Mouse (Mus musculus) lung, postnatal 10 days (tissue): Measurements from ENCODE around the gene Arap2.
"Not testable (repeated sequence)": the region's sequence is repeated elsewhere in the genome, so short reads cannot be mapped to it uniquely, and the experiment has no call there.

Experiments used
- DNase-seq: peaks from one replicate; pipeline ENCODE4 v3.0.0; 2021

Gene Arap2

DNA sequence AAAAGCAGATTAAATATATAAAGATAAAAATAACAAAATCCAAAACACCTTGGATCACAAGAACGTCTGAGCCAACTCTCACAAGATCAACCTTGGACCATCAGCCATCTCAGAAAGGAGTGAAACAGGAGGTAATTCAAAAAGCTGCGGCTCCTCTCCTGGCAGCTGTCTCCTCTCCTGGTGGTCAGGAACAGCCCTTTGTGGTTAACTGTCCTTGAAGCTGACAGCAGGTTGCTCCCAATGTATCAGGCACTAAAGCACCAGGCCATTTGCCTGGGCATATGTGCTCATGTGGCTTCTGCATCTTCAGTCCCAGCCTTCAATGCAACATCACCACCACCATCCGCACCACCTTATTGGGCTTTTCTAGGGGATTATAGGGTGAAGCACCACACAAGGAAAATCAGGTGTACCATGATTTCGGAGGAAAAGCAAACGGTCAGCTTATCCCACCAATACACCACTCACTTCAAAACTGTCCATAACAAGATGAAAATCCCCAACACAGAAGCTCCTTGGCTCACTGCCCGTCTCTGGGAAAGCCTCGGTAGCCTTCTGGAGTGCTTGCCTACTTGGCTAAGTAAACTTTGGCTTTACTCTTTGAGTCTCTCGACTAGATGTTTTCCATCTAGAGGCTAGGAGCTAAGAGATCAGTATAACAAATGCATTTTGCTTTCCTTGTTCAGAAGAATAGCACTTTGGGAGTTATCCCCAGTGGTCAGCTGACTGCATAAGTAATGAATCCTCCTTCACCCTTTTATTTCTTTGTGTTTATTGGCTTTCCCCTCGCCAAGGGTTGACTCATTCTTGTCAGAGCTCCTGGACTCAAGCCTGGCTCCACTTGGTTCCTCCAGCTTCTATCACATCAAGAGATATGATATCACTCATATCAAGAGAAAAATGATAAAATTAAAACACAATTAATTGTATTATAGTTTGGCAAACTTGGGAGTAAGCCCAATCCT, 26.2 kb downstream of the Arap2 start:
- peak; percentile 18 for DNase-seq

DNA sequence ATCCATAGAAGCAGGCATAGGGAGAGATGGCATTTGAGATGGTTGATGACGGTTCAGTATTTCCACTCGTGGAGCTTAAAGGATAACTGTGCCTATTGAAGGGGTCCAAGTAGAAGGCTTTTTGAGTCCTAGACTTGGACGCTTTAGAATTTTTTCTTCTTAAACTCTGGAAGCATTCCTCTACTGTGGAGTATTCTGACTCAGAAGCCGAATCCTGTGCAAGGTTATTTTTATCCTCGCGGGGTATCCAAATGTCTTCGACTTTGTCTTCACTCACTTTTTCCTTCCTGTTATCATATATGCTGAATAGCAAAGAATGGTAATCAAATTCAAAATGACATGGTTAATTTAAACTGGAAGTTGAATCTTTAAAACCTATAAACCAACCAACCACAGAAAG, 35.4 kb downstream of the Arap2 start:
- DNase-seq = not testable (repeated sequence)

DNA sequence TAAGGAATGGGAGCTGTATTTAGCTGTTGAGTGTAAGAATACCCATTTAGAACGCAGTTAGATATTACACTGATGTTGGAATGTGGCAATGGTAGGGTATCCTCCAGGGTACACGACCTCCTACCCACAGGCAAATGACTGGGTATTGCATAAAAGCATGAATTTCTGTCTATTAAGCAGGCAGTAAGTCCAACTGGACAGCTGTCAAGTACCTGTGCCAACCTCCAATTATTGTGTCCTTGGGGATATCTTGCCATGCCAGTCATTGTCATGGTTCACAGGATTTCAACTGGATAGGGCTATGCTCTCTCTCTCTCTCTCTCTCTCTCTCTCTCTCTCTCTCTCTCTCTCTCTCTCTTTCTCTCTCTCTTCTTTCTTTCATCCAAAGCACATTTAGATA, 40.4 kb downstream of the Arap2 start:
- DNase-seq = no peak

- DNase-seq = no peak
These were observed 42.5 kb downstream of the Arap2 start for GRCm38 (mm10) chr5:62723261-62724105.

DNA sequence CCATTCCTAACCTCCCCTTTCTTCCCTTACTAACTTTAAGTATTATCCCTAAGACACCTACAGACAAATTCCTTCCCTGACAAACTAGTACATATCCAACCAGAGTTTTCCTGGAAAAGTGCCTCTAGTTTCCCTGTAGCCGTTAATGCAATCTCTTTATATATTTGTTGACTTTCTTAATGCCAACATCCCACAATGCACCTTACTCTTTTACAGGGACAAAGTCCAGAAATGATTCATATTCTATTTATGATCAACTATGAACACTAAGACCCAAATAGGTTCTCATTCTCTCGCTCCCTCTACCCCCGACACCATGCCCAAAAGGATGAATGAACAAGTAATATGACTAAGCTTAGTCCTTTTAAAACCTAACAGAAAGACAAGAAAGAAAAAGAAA, 49.5 kb downstream of the Arap2 start:
- DNase-seq = no peak

DNA sequence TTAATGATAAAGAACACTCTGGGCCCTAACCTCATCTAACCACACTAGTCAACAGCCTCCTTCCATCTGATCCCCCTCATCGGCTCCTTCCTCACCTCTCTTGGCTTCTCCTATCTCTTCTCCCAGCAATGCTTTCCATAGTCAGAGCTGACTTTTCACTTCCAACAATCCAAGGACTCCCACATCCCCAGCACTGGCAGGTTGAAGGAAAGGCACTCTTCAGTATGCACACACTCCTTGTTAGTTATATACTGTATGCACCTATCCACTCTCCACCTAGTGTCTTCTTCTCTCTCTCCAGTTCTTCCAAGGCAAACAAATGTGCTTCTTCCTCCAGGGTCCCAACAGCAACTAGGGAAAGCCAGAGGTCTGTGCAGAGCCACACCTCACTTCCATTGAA, 50.0 kb downstream of the Arap2 start:
- no peak for DNase-seq

GRCm38 (mm10) chr5:62715436-62715835, 50.5 kb downstream of the Arap2 start:
- DNase-seq = no peak

GRCm38 (mm10) chr5:62710955-62711354, 55.0 kb downstream of the Arap2 start:
- DNase-seq = no peak

DNA sequence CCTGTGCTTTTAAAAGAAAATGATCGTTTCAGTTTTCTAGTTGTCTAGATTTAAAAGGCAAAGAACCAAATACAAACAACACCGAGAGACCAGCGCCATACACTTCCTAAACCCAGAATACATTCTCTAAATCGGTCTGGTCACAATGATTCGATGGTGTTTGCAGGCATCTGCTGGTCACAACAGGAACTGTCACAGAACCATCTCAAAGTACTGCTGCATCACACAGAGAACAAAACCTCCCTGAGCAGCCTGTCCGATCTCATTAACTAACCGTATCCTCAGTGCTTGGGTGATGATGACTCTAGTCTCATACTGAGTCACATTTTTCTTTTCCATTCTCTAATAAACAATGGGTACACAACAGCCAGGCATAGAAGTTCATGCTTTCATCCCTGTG, 59.1 kb downstream of the Arap2 start:
- DNase-seq = peak; percentile 32

GRCm38 (mm10) chr5:62689965-62690364, 76.0 kb downstream of the Arap2 start:
- no peak for DNase-seq

DNA sequence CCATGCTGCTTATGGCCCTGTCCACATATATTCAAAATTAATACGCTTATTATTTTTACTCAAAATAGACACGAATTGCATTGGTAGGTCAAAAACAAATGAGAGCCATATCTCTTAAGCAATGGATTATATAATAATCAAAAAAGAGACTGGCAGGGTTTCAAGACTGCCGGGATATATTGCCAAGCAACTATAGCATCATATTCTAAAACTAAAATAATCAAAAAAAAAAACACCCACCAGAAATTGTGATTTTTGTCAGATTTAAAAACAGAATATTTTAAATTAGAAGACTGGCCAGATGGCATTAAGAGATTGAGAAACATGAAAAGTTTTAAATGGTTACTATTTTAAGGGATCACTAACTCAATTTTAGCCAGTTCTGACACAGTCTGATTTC, 82.2 kb downstream of the Arap2 start:
- no peak for DNase-seq

DNA sequence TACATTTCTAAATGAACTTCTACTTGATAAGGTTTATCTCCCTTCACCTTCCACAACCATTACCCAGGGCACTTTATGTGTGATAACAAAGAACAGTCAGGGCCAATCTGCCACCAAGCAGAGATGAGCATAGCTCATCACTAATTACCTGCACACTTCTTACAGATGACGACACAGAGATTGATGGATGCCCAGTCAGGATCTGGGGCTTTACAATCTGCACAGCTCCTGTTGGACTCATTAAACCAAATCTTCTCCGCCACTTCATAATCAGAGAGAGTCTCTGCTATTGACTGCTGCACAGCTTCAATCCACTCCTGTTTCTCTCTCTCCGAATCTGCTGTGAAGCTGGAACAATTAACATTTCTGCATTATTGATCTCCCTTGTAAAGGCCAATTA, 82.8 kb downstream of the Arap2 start:
- DNase-seq = no peak

- no peak for DNase-seq
These were observed 88.6 kb downstream of the Arap2 start for GRCm38 (mm10) chr5:62677390-62677789.

DNA sequence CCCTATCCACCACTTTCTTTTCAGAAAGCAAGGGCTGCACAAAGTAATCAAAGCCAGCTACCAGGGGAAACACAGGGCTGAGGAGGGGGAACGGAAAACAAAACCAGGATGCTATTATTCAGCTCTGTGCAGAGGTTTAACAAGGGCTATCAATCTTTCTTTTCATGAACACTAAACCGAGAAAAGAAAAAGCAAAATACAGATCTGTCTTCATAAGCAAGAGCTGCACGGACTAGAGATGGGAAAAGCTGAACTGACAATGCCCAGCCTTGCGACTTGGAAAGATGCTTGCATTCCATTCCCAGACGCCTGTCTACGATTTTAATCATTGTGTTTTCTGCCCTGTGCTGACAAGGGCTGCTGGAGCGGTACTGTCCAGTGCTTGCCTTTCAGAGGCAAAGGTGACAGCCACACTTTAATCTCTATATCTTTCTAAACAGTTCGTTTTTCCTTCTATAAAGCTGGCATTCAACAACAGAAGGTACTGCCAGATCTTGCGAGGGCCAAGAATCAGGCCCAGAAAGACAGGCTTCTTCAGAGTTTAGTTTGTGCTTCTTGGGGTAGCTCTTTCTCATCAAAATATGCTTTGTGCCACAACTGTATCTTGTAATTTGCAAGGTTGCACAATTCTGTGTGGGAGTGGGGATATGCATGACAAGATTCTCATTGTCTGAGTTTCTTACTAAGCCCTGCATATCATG, 93.1 kb downstream of the Arap2 start:
- DNase-seq = no peak

DNA sequence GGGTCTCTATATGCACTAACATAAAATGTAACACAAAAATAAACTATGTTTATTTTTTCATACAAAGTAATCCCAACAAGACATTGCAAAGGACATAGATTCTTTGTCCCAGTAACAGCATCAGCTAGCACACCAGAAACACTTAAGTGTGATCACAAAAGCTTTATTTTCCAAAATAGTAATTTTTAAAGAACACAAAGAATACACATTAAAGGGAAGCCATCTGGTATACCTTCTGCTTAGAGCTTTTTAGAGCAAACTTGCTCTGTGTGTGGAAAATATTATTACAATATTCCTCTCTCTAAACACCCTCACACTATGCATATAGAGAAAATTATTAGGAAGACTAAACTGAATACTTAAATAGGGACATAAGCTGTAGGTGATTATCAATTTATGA, 100.6 kb downstream of the Arap2 start:
- no peak for DNase-seq

- no peak for DNase-seq
These were observed 101.1 kb downstream of the Arap2 start for GRCm38 (mm10) chr5:62664847-62665246.

- no peak for DNase-seq
These were observed 102.8 kb downstream of the Arap2 start for GRCm38 (mm10) chr5:62663206-62663605.

- no peak for DNase-seq
These were observed 112.0 kb downstream of the Arap2 start for GRCm38 (mm10) chr5:62653924-62654323.

DNA sequence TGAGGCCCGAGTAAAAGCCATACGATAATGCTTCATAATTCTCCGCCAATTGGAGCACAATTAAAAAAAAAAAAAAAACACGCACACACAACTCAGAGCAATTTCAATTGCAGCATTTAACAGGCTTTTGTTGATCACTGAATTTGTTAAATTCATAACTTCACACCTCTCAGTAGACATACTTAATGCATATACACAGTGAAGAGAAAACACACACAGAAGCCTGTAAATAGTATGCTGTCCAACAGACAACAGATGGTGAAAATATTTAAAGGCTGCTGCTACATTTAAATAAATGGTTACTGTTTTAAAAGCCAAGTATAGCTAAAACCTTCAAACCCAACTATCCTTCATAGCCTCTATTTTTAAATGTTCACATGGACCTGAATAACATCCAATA, 123.6 kb downstream of the Arap2 start:
- no peak for DNase-seq

DNA sequence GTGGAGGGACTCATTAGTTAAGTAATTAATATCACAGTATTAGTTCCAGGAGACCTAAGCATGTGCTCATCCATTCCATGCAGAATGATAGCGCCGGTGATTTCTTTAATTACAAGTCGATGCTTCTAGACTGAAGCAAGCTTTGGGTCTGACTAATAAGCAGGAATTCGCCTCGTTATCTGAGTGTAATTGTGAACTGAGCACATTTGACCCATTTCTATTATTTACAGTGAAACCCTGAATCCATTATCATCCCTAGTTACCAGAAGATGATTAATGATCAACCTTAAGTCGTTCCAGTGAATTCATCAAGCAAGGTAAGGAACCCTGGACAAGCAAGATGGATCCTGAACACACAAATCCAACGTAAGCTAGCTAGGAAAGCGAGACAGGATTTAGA, 125.5 kb downstream of the Arap2 start:
- no peak for DNase-seq

DNA sequence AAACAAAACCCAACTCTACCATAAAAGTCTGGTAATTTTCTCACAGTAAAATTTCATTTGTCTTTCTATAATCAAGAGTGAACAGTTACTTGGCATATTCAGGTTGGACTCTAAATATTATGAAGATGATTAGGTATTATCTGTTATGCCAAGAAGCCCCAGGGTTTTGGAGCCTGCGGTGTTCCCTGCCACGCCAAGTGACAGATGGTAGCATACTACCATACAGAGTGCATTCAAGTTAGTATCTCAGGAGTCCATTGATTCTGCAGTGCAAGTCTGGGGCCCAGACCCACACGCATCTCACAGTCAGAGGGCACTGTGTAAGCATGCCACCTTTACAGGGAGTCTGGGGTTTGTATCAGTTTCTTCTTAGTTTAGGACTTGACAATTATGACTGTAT, 129.6 kb downstream of the Arap2 start:
- no peak for DNase-seq

GRCm38 (mm10) chr5:62628901-62629300, 137.1 kb downstream of the Arap2 start:
- no peak for DNase-seq

- no peak for DNase-seq
These were observed 143.0 kb downstream of the Arap2 start for GRCm38 (mm10) chr5:62622848-62623479.
